Mouse (Mus musculus) left cerebral cortex, postnatal 14 days (tissue): ENCODE results near the gene Fbxo30. TPM values are rescaled to one million over a fixed set of nuclear protein-coding genes. Genes with fewer than 3 reads are reported as not detected.
A peak's percentile ranks its signal among the peaks of the same experiment; 100 is the strongest.
"Not testable (repeated sequence)": the region's sequence is repeated elsewhere in the genome, so short reads cannot be mapped to it uniquely, and the experiment has no call there.

Experiments
- DNase-seq, 2 experiments: peaks; one replicate each; pipeline ENCODE4 v3.0.0; 2021 to 2022; ENCODE audit warnings: low spot score in 2 of 2, mixed read lengths in 1 of 2
- intact Hi-C: fragments of 180-260 bp; cut with DNase I; formaldehyde crosslinking; loops from one replicate; pipeline ENCODE4 v1.15.1; 2025
- long read RNA-seq, 2 experiments: library from polyadenylated mRNA; stranded (forward); transcript quantifications; one replicate each; pipeline ENCODE4 v2.0.0; 2021
- total RNA-seq, 2 experiments: library from RNA; stranded (reverse); gene quantifications; 2 replicates each; pipeline ENCODE4 v1.2.3; 2021

Gene Fbxo30
- total RNA-seq: 1 to 10 TPM; 8.7 to 8.9 TPM
- long read RNA-seq, experiment 1, full-length matches to known transcripts: 3 of 5 reads
- long read RNA-seq, experiment 1, partial matches to known transcripts: 2 of 5 reads
- long read RNA-seq, experiment 1, other reads (novel, unspliced or antisense): 0 of 5 reads
- long read RNA-seq, experiment 2, full-length matches to known transcripts: 11 of 12 reads
- long read RNA-seq, experiment 2, partial matches to known transcripts: 0 of 12 reads
- long read RNA-seq, experiment 2, other reads (novel, unspliced or antisense): 1 of 12 reads

DNA sequence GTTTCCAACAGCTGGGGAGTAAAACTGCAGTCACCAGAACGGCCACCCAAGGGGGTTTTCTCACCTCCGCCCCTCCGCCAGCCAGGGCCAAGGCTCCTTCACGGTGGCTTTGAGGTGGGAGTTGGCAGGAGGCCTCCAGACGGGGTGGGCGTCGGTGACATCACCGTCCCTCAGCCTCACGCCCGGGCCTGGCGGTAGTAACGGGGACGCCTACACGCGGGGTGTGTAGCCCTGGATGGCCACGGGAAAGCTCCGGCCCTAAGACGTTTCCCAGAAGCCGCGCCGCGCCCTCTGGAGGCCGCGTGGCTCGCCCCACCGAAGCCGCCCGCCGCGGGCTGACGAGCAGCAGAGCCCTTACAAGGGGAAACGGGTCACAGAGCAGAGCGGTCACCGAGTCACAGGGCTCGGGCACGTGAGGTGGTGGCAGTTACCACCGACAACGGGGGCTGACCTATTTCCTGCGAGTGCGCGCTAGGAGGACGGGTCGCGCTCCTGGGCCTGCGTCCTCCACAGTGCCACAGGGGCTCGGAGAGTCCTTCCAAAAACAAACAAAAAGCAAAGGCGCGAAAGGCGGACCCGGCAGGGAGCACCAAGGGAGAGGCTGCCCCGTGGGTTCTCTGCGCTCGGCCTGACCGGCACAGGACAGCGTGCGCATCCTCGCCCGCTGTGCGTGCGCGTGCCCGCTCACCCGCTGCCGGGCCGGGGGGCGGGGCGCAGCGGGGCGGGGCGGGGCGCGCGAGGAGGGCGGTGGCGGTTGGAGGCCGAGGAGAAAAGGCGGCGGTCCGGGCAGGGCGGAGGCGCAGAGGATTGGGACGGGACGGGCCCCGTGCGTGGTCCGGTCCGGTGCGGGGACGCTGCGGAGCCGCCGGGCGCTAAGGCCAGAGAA, at the start of gene Fbxo30:
Fbxo30 (plus strand) TSS at position 753 of the 886 bp plus-strand sequence.
- DNase-seq: peak; percentile 84 to 89
- intact Hi-C loops: loop anchor here (5.0 to 10.0 kb wide), 2 partner anchors 61 to 66 kb away; partner anchors contain the start of gene Epm2a

DNA sequence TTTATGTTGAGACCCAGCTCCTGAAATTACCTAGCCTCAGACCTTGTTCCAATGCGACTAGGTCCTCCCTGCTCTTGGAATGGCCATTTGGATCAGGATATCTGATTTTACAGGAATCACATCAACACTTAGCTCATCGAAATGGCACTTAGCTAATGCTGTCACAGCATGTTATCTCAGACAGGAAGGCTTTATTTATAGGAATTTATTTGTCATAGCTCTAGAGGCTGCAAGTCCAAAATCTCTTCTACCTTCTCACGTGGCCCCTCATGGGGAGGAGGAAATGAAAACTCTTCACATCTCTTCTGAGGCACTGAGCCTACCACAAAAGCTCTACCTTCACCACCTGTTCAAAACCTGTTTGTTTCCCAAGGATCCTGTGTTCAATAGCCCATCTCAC, 47.9 kb upstream of the Fbxo30 start:
- DNase-seq: no peak
- intact Hi-C loops: no loop called here

DNA sequence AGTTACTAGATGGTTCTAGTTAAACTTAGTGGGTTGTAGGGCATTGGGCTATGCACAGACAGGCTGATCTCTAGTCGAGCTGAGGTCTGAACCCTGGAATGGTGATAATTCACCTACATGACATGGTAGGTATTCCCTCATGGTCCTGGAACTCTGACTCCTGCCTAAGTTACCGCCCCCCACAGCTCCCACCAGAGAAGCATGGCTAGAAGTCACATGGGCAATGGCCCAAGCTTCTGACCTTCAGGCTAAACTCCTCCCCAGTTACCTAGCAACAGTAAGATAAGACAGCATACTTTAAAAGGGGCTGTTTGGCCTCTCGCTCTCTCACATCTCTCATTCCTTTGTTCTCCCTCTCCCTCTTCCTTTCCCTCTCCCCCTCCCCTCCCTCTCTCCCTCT, 38.1 kb upstream of the Fbxo30 start:
- DNase-seq, intact Hi-C loops: not testable (repeated sequence)

DNA sequence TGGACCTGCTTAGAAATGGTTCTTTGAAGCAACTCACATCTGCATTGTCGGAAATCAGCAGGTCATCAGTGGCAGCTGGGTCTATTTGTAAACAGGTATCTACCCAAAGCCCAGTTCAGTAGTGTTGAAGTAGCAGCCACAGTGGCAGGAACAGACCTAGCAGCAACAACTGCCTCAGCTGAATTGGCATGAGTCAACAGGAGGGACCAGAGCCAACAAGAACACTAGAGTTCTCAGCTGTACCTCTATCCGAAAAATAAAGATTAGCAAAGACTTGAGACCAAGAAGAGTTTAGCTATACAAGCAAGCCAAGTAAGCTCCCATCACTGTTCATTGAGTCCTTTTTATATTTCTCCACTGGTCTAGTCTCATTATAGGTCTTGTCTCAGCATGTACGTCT, 32.9 kb upstream of the Fbxo30 start:
- intact Hi-C loops: no loop called here
- DNase-seq: no peak

DNA sequence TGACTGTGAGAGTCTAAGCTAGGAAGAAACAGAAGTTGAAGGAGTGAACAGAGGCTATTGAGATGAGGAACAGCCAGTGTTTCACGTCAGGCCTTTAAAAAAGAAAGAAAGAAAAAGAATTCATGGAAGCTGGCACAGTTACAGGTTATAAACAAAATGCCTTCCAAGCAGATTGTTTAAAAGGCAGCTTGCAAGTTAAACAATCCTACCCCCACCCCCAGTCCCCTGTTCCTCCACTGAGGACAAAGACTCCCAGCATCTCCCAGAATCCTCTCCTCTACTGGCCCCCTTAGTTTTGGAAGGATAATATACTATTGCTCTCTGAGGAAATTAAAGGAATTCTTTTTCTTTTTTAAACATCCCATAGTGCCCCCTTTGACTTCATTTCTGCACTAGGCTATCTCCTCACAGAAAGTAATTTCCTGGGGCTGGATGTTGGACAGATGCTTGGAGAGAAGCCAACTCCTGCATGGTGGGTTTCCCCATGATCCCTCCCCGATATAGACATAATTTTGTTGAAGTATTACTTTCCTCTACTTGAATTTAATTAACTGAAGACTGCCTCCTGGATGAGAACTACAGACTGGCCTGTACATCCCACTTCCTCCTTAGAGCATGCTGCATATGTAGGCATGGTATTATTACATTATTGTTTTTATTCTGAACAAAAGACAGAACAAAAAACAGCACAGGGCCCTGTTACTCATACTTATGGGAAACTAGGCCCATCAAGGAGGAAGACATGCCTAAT, 30.7 kb upstream of the Fbxo30 start:
- intact Hi-C loops: no loop called here
- DNase-seq: no peak

DNA sequence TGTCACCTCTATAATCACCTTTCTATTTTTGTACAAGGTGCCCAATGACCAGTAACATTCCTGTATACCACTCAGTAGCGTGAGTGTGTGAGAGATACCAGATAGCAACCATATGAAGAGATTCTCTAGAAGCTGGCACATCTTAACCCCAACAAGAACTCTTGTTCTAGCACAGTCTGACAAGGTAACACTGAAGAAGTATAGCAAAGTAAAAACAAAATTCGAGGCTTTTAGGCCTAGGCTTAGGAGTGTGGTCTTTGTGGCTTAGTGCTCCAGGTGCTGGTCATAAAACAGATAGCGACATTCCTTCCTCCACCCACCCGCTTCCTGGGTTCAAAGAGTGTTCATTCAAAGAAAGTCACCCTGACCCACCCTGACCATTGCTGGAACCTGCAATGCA, 27.5 kb upstream of the Fbxo30 start:
- DNase-seq, intact Hi-C loops: not testable (repeated sequence)

DNA sequence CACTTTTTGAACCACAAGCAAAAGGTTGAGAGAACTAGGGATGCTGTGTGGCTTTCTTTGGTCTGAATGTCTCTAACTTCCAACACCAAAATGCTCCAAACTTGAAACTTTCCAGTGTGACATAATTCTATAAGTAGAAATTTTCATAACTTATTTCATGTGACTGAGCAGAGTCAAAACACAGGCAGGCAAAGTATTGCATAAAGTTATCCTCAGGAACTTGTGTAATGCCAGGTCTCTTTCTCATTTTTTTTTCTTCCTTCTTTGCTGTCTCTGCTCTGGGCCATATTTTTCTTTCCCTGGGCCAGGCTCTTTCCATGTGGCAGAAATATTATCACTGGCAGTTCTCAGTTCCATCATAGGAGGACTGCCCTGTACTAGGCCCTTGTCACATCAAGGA, 21.0 kb upstream of the Fbxo30 start:
- no peak for DNase-seq
- intact Hi-C loops: no loop called here

DNA sequence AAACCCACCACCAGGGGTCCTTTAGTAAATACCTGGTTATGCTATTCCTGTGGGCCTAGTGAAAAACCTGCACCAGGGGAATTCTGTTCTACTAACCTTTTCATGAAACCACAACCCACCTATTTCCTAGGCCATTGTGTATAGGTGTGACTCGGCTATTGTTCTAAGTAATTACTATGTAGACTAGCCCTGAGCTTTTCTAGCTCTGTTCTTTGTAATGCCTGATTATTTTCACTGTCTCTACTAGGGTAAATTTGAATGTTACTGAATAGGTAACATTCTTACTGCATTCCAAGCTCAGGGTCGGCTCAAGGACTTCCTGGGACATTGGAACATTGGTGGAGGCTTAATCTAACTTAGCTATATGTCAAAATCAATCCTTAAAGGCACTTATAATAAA, 18.8 kb upstream of the Fbxo30 start:
- DNase-seq, intact Hi-C loops: not testable (repeated sequence)

DNA sequence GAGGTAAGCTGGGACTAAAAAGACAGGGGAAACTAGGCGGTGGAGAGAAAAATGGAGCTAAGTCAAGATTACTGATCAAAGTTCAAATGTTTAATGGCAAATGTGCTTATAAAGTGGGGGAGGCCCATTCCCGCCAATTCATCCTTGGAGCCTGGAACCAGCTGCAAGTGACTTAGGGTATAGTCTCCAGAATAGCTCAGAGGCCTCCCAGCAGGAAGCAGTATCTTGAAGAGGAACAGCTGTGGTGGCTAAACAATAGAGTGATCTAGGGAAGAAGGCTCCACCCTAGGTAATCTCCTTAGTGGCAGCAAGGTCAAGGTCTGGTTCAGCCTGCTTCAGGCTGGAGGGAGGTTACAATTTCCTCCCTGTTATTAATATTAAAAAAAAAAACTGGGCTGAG, 17.3 kb upstream of the Fbxo30 start:
- intact Hi-C loops, DNase-seq: not testable (repeated sequence)

DNA sequence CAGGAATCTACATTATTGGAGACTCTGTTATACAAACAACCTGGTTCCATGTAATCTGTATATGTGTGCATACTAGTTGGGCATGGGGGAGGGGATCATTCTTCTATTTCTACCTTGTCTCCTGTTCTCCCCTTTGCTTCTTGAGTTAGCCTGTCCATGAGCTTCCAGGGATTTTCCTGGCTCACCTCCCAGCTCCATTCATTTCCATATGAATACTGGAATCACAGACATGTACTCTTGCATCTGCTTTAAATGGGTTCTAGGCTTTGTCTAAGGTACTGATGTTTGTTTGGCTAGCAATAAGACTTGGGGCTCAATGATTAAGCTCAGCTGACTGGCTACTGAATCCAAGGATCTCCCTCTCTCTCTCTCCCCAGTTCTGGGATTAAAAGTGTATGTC, 12.0 kb upstream of the Fbxo30 start:
- intact Hi-C loops: no loop called here
- DNase-seq: no peak

DNA sequence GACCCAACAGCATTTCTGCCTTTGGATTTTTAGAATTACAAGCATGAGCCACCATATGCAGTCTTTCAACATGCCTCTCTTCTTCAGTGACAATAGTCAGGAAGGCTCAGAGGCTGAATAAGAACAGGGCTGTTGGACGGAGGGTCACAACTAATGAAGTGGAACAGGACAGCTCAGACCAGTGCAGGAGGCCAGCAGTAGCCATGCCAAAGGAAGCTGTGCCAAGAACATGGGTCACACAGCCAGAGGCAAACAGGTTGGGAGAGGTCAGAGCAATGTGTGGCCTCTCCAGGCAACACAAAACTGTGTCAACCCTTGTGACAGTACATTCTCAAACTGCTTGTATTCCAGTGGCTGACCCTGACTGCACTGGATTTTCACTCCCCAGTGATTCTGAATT, 6.7 kb upstream of the Fbxo30 start:
- intact Hi-C loops: no loop called here
- peak in 1 of 2 experiments; percentile 27 for DNase-seq

DNA sequence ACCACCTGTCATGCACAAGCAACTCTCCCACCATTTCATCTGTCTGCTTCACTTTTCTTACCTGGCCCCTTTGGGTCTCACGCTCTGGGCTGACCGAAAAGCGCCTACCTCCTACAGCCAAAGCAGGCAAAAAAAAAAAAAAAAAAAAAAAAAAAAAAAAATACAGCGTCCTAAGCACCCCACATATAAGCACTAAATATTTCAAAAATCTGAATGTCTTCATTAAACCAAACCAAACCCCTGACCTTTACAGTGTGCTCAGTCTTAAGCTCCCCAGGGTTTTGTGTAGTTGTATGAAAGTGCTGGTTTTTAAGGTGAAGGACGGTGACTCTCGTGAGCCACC, 924 bp upstream of the Fbxo30 start:
- no peak for DNase-seq
- intact Hi-C loops: loop anchor here (5.0 to 10.0 kb wide), 2 partner anchors 62 to 65 kb away; partner anchors contain the start of gene Epm2a

DNA sequence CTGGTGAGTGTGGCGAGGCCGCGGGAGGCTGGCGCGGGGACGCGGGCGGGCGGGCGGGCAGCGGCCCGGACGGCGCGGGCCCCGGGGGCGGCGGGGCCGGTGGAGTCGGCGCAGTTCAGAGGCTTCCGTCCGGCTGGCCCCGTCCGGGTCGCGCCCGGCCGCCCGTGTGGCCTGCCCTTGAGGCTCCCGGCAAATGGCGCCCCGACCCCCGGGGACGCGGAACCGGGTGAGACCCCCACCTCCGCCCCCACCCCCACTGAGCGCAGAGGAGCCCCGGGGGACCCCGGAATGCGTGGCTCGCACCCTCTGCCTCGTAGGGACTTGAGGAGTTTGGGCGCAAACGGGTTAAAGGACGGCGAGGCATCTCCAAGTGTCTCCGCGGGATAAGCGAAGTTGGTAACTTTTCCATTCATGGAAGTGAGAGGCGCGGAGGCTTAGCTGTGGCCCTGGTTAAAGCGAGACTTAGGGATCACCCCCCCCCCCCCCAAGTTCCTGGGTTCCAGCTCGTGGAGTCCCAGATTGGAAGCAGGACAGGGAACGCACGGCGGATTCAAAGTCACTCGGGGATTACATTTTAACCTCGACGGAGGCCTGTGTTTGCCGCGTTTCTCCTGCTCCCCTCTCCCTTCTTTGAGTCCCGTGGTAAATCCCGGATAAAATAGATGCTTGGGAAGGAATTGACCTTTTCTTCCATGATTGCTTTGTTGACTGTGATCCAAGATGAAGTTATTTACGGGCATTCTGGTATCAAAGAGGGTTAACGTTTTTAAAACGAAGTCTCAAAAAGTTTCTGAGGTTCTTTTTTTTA, 572 bp downstream of the Fbxo30 start:
- DNase-seq: peak in 1 of 2 experiments; percentile 17
- intact Hi-C loops: loop anchor here (5.0 to 10.0 kb wide), 2 partner anchors 61 to 67 kb away; partner anchors contain the start of gene Epm2a

DNA sequence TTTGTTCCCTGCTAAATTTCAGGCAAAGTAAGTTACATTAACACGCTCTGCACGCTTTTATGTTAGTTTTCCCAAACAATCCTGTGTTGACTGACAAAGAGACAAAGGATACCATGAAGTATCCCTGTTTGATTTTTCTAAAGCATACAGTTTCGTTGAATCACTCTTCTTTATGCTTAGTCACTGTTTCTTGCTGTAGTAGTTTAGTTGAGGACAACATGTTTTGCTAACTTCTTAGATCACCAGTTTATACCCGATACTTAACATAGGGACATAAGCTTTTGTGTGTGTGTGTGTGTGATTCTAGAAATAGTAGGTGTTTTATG, 1.1 kb downstream of the Fbxo30 start:
- intact Hi-C loops: loop anchor here (5.0 to 10.0 kb wide), 2 partner anchors 60 to 67 kb away; partner anchors contain the start of gene Epm2a
- DNase-seq: no peak

DNA sequence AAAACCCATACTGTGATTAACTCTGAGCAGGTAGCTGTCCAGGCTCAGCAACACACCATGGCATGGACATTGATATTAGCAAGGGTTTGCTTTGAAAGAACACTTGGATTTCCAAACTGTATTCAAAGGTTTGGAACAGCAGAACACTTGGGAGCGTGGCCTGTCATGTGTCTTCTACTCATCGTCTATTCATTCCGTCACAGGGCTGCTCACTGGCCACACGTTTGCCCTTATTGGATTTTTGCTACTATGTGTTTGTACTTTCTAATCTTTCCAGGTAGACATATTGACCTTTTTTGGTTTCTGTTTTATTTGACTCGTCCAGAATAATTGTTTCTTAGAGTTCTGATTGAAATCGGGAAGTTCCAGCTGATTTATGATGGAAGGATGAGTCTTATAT, 17.3 kb downstream of the Fbxo30 start:
- no peak for DNase-seq
- intact Hi-C loops: no loop called here

DNA sequence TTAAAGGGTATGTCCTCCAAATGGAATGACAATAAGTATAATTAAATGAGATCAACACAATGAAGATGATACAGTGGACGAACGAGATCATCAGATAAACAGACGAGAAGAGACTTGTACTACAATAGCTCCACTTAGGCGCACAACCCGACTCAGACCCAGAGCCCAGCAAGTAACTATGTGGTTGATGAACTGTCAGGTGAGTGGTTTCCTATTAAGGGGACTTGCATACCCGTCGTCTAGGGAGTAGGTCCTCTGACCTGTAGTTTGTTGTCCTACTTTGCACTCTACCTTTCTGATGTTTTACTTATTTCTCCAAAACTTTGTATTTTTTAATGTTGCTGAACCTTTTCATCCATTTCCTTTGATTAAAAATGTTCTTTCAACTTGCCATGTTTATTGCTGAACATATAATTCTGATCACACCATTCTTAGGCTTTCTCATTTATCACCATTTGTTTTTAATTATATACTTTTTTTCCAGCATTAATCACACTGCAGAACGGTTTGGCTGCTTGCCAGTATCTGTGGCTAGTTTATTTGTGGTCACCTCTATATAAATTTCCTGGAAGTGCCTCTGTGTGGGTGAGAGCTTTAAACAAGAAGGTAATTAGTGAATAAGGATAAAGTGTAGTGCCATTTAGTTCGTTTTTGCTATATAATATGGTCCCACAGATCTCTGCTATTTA, 24.4 kb downstream of the Fbxo30 start:
- no peak for DNase-seq
- intact Hi-C loops: no loop called here

DNA sequence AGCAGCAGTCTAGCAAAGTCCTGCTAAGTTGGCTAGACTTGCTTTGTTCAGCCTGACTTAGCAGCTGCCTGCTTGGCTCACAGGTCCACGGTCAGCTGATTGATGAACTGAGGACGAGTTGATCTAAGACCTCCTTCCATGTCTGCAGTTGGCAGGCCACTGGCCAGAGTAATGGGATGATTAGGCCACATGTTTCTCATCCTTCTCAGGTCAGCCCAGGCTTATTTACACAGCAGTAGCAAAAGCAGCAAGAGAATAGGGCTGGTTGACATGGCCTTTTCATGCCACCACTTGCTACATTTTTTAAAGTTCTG, 24.9 kb downstream of the Fbxo30 start:
- no peak for DNase-seq
- intact Hi-C loops: no loop called here

DNA sequence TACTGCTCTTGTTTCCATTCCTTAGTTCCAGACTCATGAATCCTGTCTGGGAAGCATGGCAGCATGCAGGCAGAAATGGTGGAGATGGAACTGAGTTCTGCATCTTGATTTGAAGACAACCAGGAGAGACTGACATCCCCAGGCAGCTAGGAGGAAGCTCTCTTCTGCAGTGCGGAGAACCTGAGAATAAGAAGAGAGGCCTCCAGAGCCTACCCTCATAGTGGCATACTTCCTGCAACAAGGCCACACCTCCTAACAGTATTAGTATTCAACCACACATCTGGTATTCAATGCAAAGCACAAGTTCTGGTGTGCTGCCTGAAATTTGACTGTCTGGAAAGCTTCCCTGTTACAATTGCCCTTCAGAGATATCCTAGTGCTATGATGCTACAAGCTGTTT, 28.7 kb downstream of the Fbxo30 start:
- DNase-seq: no peak
- intact Hi-C loops: no loop called here

DNA sequence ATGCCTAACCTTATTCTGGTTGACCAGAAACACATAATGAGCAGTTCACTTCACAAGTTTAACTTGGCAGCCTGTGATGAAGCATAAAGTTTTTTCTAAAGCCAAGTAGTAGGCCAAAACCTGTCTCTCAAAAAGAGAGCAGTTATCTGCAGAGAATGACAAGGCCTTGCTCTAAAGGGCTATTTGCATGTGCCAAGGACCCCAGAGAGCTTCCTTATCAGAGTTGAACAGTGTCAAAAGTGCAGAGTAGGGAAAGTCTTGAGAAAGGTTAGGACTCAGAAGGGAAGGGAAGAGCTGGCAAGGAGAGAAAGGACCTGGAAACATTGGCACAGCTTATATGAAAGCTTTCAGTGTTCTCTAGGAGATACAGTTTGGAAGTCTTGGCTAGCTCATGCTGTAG, 29.4 kb downstream of the Fbxo30 start:
- no peak for DNase-seq
- intact Hi-C loops: no loop called here
